Mouse (Mus musculus): ENCODE measurements around the gene Bpnt1. TPM values are rescaled to one million over a fixed set of nuclear protein-coding genes. Genes with fewer than 3 reads are reported as not detected.

Gene Bpnt1
- total and polyA plus RNA-seq, 2 experiments from 2014 or later: 24.6 to 34.3 TPM

GRCm38 (mm10) chr1:185367383-185367782 is 35.4 kb downstream of the Bpnt1 start:
- H3K36me3 ChIP-seq (replicated peaks; ENCODE audit: control insufficient read depth, insufficient read depth, low read length): peaks cover 40% of the 10 kb centered on the region
- no peak for TF ChIP-seq CTCF (IDR thresholded peaks at IDR 0.05; ENCODE audit: low read depth)
- TF ChIP-seq EP300 (IDR thresholded peaks at IDR 0.05; ENCODE audit: low read depth): no peak
- 78% methylated on average over 6 of the region's 6 CpGs for WGBS
- no peak overlapping the region for H3K4me3 ChIP-seq (ENCODE audit: low read depth, low read length)
- ATAC-seq (ENCODE audit: insufficient read depth, low read depth) (no peak), DNase-seq (ENCODE audit: low spot score) (no peak)
- no peak overlapping the region for H3K27ac ChIP-seq (ENCODE audit: low read depth)
- H3K4me2 ChIP-seq (ENCODE audit: low read depth, low read length): no peak overlapping the region
- no peaks in the 10 kb centered on the region for H3K27me3 ChIP-seq (ENCODE audit: control insufficient read depth, insufficient read depth, low read length)
- H3K9ac ChIP-seq (replicated peaks; ENCODE audit: low read depth, low read length): no peak overlapping the region
- H3K4me1 ChIP-seq (ENCODE audit: control insufficient read depth, insufficient read depth): peaks cover 15% of the 10 kb centered on the region; the same call in 1 of the 2 replicates
- no peaks in the 10 kb centered on the region for H3K9me3 ChIP-seq (replicated peaks; ENCODE audit: control insufficient read depth, low read length)

GRCm38 (mm10) chr1:185369979-185370378 is 38.0 kb downstream of the Bpnt1 start:
- Histone ChIP-seq H3K9ac (replicated peaks; ENCODE audit: low read depth, low read length) (no peak overlapping the region), H3K4me2 (ENCODE audit: low read depth, low read length) (no peak overlapping the region), H3K9me3 (replicated peaks; ENCODE audit: control insufficient read depth, low read length) (no peaks in the 10 kb centered on the region), H3K4me1 (ENCODE audit: control insufficient read depth, insufficient read depth) (0 out of 2 replicates have a peak, but pooled peaks cover 6% of the 10 kb centered on the region), H3K27ac (ENCODE audit: low read depth) (no peak overlapping the region), H3K27me3 (ENCODE audit: control insufficient read depth, insufficient read depth, low read length) (no peaks in the 10 kb centered on the region), H3K36me3 (replicated peaks; ENCODE audit: control insufficient read depth, insufficient read depth, low read length) (peaks cover 64% of the 10 kb centered on the region), H3K4me3 (ENCODE audit: low read depth, low read length) (no peak overlapping the region)
- no peak for TF ChIP-seq CTCF (IDR thresholded peaks at IDR 0.05; ENCODE audit: low read depth)
- TF ChIP-seq EP300 (IDR thresholded peaks at IDR 0.05; ENCODE audit: low read depth): no peak
- WGBS: 88% methylated on average over 6 of the region's 6 CpGs
- ATAC-seq (ENCODE audit: insufficient read depth, low read depth): no peak
- DNase-seq (ENCODE audit: low spot score): no peak

- Histone ChIP-seq H3K9me3 (replicated peaks; ENCODE audit: control insufficient read depth, low read length) (no peaks in the 10 kb centered on the region), H3K4me3 (ENCODE audit: low read depth, low read length) (no peak overlapping the region), H3K4me2 (ENCODE audit: low read depth, low read length) (no peak overlapping the region), H3K27me3 (ENCODE audit: control insufficient read depth, insufficient read depth, low read length) (no peaks in the 10 kb centered on the region), H3K36me3 (replicated peaks; ENCODE audit: control insufficient read depth, insufficient read depth, low read length) (peaks cover 95% of the 10 kb centered on the region), H3K4me1 (ENCODE audit: control insufficient read depth, insufficient read depth) (no peaks in the 10 kb centered on the region), H3K9ac (replicated peaks; ENCODE audit: low read depth, low read length) (no peak overlapping the region), H3K27ac (ENCODE audit: low read depth) (no peak overlapping the region)
- TF ChIP-seq EP300 (IDR thresholded peaks at IDR 0.05; ENCODE audit: low read depth) (no peak), CTCF (IDR thresholded peaks at IDR 0.05; ENCODE audit: low read depth) (no peak)
- no peak for DNase-seq (ENCODE audit: low spot score)
- ATAC-seq (ENCODE audit: insufficient read depth, low read depth): no peak
Observed at GRCm38 (mm10) chr1:185376390-185376789, 44.4 kb downstream of the Bpnt1 start.

GRCm38 (mm10) chr1:185377429-185377828 is 45.5 kb downstream of the Bpnt1 start:
- TF ChIP-seq CTCF (IDR thresholded peaks at IDR 0.05; ENCODE audit: low read depth): no peak
- TF ChIP-seq EP300 (IDR thresholded peaks at IDR 0.05; ENCODE audit: low read depth): no peak
- DNase-seq (ENCODE audit: low spot score) (no peak), ATAC-seq (ENCODE audit: insufficient read depth, low read depth) (no peak)
- Histone ChIP-seq H3K4me2 (ENCODE audit: low read depth, low read length) (no peak overlapping the region), H3K9ac (replicated peaks; ENCODE audit: low read depth, low read length) (no peak overlapping the region), H3K36me3 (replicated peaks; ENCODE audit: control insufficient read depth, insufficient read depth, low read length) (peaks cover 93% of the 10 kb centered on the region), H3K9me3 (replicated peaks; ENCODE audit: control insufficient read depth, low read length) (no peaks in the 10 kb centered on the region), H3K27me3 (ENCODE audit: control insufficient read depth, insufficient read depth, low read length) (no peaks in the 10 kb centered on the region), H3K27ac (ENCODE audit: low read depth) (no peak overlapping the region), H3K4me1 (ENCODE audit: control insufficient read depth, insufficient read depth) (no peaks in the 10 kb centered on the region), H3K4me3 (ENCODE audit: low read depth, low read length) (no peak overlapping the region)
- WGBS: 93% methylated on average over 2 of the region's 2 CpGs

GRCm38 (mm10) chr1:185401615-185402014 is 69.7 kb downstream of the Bpnt1 start:
- peaks cover 74% of the 10 kb centered on the region for H3K36me3 ChIP-seq (replicated peaks; ENCODE audit: control insufficient read depth, insufficient read depth, low read length)
- WGBS: 84% methylated on average over 5 of the region's 5 CpGs
- no peak overlapping the region for H3K4me3 ChIP-seq (ENCODE audit: low read depth, low read length)
- H3K27me3 ChIP-seq (ENCODE audit: control insufficient read depth, insufficient read depth, low read length): no peaks in the 10 kb centered on the region
- no peak overlapping the region for H3K9ac ChIP-seq (replicated peaks; ENCODE audit: low read depth, low read length)
- no peak for TF ChIP-seq CTCF (IDR thresholded peaks at IDR 0.05; ENCODE audit: low read depth)
- TF ChIP-seq EP300 (IDR thresholded peaks at IDR 0.05; ENCODE audit: low read depth): no peak
- ATAC-seq (ENCODE audit: insufficient read depth, low read depth): no peak
- no peaks in the 10 kb centered on the region for H3K4me1 ChIP-seq (ENCODE audit: control insufficient read depth, insufficient read depth)
- no peak overlapping the region for H3K4me2 ChIP-seq (ENCODE audit: low read depth, low read length)
- H3K9me3 ChIP-seq (replicated peaks; ENCODE audit: control insufficient read depth, low read length): no peaks in the 10 kb centered on the region
- H3K27ac ChIP-seq (ENCODE audit: low read depth): no peak overlapping the region
- no peak for DNase-seq (ENCODE audit: low spot score)

- ATAC-seq (ENCODE audit: insufficient read depth, low read depth): no peak
- Histone ChIP-seq H3K36me3 (replicated peaks; ENCODE audit: control insufficient read depth, insufficient read depth, low read length) (peaks cover 76% of the 10 kb centered on the region), H3K9ac (replicated peaks; ENCODE audit: low read depth, low read length) (no peak overlapping the region), H3K4me3 (ENCODE audit: low read depth, low read length) (no peak overlapping the region), H3K9me3 (replicated peaks; ENCODE audit: control insufficient read depth, low read length) (no peaks in the 10 kb centered on the region), H3K27me3 (ENCODE audit: control insufficient read depth, insufficient read depth, low read length) (no peaks in the 10 kb centered on the region), H3K4me2 (ENCODE audit: low read depth, low read length) (no peak overlapping the region), H3K27ac (ENCODE audit: low read depth) (no peak overlapping the region), H3K4me1 (ENCODE audit: control insufficient read depth, insufficient read depth) (no peaks in the 10 kb centered on the region)
- 20% methylated on average over 2 of the region's 2 CpGs for WGBS
- DNase-seq (ENCODE audit: low spot score): peak; percentile 47
- TF ChIP-seq CTCF (IDR thresholded peaks at IDR 0.05; ENCODE audit: low read depth) (peak; percentile 66), EP300 (IDR thresholded peaks at IDR 0.05; ENCODE audit: low read depth) (no peak)
Observed at GRCm38 (mm10) chr1:185404021-185404420, 72.1 kb downstream of the Bpnt1 start.

Data from heart, postnatal 0 days (tissue).